Mouse (Mus musculus) testis, adult 2 months (tissue): Measurements from ENCODE around the gene Olfr1012.

Source experiments
- CTCF ChIP-seq: fragments of 200-500 bp; IDR thresholded peaks from 2 replicates; pipeline ENCODE4 v1.5.1; 2012; ENCODE audit warnings: low read depth, mild to moderate bottlenecking, inconsistent platforms, low read length, moderate library complexity; ENCODE audit not compliant: control insufficient read depth, insufficient read depth, insufficient replicate concordance
- POLR2A ChIP-seq: fragments of 200-500 bp; IDR thresholded peaks from 2 replicates; pipeline ENCODE4 v1.6.1; 2012; ENCODE audit warnings: low read depth, mild to moderate bottlenecking, inconsistent platforms, low read length, moderate library complexity; ENCODE audit not compliant: control insufficient read depth

- TF ChIP-seq CTCF (no peak), POLR2A (no peak)
These were observed 9.8 kb upstream of the Olfr1012 start, which contains the start of gene Olfr1014 for GRCm38 (mm10) chr2:85772413-85772812.
